Mouse (Mus musculus): ENCODE results near the gene BC107364. TPM values are rescaled to one million over a fixed set of nuclear protein-coding genes. Genes with fewer than 3 reads are reported as not detected.
A peak's percentile ranks its signal among the peaks of the same experiment; 100 is the strongest.
"Not testable (repeated sequence)": the region's sequence is repeated elsewhere in the genome, so short reads cannot be mapped to it uniquely, and the experiment has no call there.

BC107364 gene
- polyA plus RNA-seq, 1 experiment from 2014 or later, result not detected

DNA sequence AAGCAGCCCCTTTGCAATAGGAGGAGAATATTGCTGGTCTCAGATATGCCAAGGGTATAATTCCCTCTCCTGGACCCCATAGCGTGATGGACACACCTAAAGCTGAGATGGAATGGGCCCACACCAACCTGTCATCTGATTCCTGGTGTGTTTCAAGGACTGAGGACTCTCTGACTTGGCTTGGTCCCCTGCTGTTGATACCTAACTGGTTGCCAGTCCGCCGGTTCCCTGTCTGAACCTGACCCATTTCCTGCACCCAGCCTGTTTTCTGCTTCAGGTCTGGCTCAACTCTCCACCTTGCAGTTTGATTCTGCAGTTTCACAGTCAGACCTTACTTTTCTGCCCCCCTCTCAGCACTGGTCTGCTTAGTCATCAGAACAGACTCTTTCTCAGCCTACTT is 17.5 kb upstream of the BC107364 start:
- Histone ChIP-seq H3K9me3 (ENCODE audit: control insufficient read depth, low read depth, low read length) (no peaks in the 10 kb centered on the region), H3K4me3 (ENCODE audit: low read depth, low read length) (no peak overlapping the region), H3K9ac (replicated peaks; ENCODE audit: low read depth, low read length) (no peak overlapping the region), H3K27me3 (ENCODE audit: control insufficient read depth, insufficient read depth, low read length) (peaks cover 5% of the 10 kb centered on the region; the same call in 1 of the 2 replicates), H3K4me2 (replicated peaks; ENCODE audit: low read depth, low read length) (no peak overlapping the region), H3K27ac (ENCODE audit: low read length) (no peak overlapping the region), H3K4me1 (ENCODE audit: control insufficient read depth, insufficient read depth, low read length) (no peaks in the 10 kb centered on the region), H3K36me3 (ENCODE audit: control insufficient read depth, insufficient read depth, low read length) (no peaks in the 10 kb centered on the region)
- ATAC-seq (ENCODE audit: insufficient number of reproducible peaks, insufficient read depth, low FRiP score, low read depth), result no peak
- WGBS, result 84% methylated on average over 3 of the region's 3 CpGs

DNA sequence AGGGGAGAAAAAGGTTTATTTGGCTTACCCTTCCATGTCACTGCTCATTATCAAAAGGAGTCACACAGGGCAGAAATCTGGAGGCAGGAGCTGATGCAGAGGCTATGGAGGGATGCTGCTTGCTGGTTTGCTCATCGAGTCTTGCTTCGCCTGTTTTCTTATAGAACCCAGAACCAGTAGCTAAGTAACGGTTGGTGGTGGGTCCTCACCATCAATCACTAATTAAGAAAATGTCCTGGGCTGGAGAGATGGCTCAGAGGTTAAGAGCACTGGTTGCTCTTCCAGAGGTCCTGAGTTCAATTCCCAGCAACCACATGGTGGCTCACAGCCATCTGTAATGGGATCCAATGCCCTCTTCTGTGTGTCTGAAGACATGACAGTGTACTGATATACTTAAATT is 16.2 kb upstream of the BC107364 start:
- not testable (repeated sequence) for ATAC-seq (ENCODE audit: insufficient number of reproducible peaks, insufficient read depth, low FRiP score, low read depth)

DNA sequence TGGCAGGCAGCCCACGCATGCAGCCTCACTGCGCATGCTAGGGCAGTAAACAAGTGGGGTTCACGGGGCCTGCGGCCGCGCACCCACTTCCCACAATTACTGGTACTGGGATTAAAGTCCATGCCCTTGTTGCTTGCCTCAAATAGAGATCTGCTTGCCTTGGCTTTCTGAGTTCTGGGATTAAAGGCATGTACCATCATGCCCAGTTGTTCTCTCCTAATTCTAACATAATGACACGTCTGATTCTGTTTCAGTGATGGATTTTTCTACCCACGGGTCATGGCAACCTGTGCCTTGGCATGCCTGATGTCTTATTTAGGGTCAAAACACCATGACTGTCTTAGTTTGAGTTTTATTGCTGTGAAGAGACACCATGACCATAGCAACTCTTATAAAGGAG is 15.5 kb upstream of the BC107364 start:
- Histone ChIP-seq H3K27ac (ENCODE audit: low read length) (no peak overlapping the region), H3K4me1 (ENCODE audit: control insufficient read depth, insufficient read depth, low read length) (no peaks in the 10 kb centered on the region), H3K36me3 (ENCODE audit: control insufficient read depth, insufficient read depth, low read length) (no peaks in the 10 kb centered on the region), H3K4me3 (ENCODE audit: low read depth, low read length) (no peak overlapping the region), H3K9me3 (ENCODE audit: control insufficient read depth, low read depth, low read length) (no peaks in the 10 kb centered on the region), H3K4me2 (replicated peaks; ENCODE audit: low read depth, low read length) (no peak overlapping the region), H3K27me3 (ENCODE audit: control insufficient read depth, insufficient read depth, low read length) (no peaks in the 10 kb centered on the region; the same call in 1 of the 2 replicates), H3K9ac (replicated peaks; ENCODE audit: low read depth, low read length) (no peak overlapping the region)
- no peak for ATAC-seq (ENCODE audit: insufficient number of reproducible peaks, insufficient read depth, low FRiP score, low read depth)
- WGBS, result 86% methylated on average over 8 of the region's 8 CpGs

More for the DNA sequence above, 16.2 kb upstream of the BC107364 start:
- 91% methylated on average over 3 of the region's 3 CpGs for WGBS
- H3K4me2 ChIP-seq (replicated peaks; ENCODE audit: low read depth, low read length); H3K27me3 ChIP-seq (ENCODE audit: control insufficient read depth, insufficient read depth, low read length); H3K4me1 ChIP-seq (ENCODE audit: control insufficient read depth, insufficient read depth, low read length); H3K27ac ChIP-seq (ENCODE audit: low read length); H3K9ac ChIP-seq (replicated peaks; ENCODE audit: low read depth, low read length); H3K36me3 ChIP-seq (ENCODE audit: control insufficient read depth, insufficient read depth, low read length); H3K9me3 ChIP-seq (ENCODE audit: control insufficient read depth, low read depth, low read length); H3K4me3 ChIP-seq (ENCODE audit: low read depth, low read length): not testable (repeated sequence)

DNA sequence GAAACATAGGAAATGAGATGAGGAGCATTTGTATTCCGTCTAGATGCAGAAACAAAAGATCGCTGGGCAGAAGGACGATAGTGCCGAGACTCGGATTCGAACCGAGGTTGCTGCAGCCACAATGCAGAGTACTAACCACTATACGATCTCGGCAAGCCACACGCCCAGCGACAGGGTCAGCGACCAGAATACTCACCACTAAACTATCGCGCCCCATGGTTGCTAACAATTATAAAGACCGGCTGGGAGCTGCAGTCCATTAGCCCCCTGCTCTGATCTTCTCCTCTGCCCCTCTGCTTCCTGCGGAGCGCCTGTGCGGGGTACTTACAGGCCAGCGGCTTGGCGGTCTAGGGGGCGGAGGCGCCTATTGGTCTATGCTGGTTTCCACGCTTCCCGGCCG is 11.8 kb upstream of the BC107364 start:
- Histone ChIP-seq H3K4me3 (ENCODE audit: low read depth, low read length) (no peak overlapping the region), H3K4me2 (replicated peaks; ENCODE audit: low read depth, low read length) (0 out of 2 replicates have a peak overlapping the region, but pooled peaks have one; percentile 16), H3K9ac (replicated peaks; ENCODE audit: low read depth, low read length) (no peak overlapping the region), H3K27me3 (ENCODE audit: control insufficient read depth, insufficient read depth, low read length) (no peaks in the 10 kb centered on the region), H3K27ac (ENCODE audit: low read length) (no peak overlapping the region), H3K9me3 (ENCODE audit: control insufficient read depth, low read depth, low read length) (no peaks in the 10 kb centered on the region), H3K4me1 (ENCODE audit: control insufficient read depth, insufficient read depth, low read length) (no peaks in the 10 kb centered on the region), H3K36me3 (ENCODE audit: control insufficient read depth, insufficient read depth, low read length) (no peaks in the 10 kb centered on the region)
- no peak for ATAC-seq (ENCODE audit: insufficient number of reproducible peaks, insufficient read depth, low FRiP score, low read depth)
- WGBS, result 15% methylated on average over 25 of the region's 25 CpGs

DNA sequence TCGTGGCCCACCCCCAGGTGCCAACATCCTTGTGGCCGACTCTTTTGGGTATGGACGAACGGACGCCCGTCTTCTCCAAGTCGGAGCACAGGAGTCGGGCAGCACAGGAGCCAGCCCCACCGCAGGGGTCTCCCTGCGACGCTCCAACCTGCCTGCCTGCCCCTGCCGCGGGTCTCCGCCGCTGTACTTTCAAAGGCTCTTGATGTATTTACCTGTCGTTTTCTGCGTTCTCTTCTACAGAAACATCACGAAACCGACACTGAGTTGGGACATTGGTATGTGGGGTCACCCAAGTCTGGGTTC is 8.4 kb upstream of the BC107364 start:
- H3K4me3 ChIP-seq (ENCODE audit: low read depth, low read length); ATAC-seq (ENCODE audit: insufficient number of reproducible peaks, insufficient read depth, low FRiP score, low read depth); H3K4me1 ChIP-seq (ENCODE audit: control insufficient read depth, insufficient read depth, low read length); H3K9ac ChIP-seq (replicated peaks; ENCODE audit: low read depth, low read length); H3K27ac ChIP-seq (ENCODE audit: low read length); H3K4me2 ChIP-seq (replicated peaks; ENCODE audit: low read depth, low read length); H3K36me3 ChIP-seq (ENCODE audit: control insufficient read depth, insufficient read depth, low read length); H3K9me3 ChIP-seq (ENCODE audit: control insufficient read depth, low read depth, low read length); H3K27me3 ChIP-seq (ENCODE audit: control insufficient read depth, insufficient read depth, low read length): not testable (repeated sequence)
- WGBS, result no CpG with 5 or more reads among the region's 19 CpGs

DNA sequence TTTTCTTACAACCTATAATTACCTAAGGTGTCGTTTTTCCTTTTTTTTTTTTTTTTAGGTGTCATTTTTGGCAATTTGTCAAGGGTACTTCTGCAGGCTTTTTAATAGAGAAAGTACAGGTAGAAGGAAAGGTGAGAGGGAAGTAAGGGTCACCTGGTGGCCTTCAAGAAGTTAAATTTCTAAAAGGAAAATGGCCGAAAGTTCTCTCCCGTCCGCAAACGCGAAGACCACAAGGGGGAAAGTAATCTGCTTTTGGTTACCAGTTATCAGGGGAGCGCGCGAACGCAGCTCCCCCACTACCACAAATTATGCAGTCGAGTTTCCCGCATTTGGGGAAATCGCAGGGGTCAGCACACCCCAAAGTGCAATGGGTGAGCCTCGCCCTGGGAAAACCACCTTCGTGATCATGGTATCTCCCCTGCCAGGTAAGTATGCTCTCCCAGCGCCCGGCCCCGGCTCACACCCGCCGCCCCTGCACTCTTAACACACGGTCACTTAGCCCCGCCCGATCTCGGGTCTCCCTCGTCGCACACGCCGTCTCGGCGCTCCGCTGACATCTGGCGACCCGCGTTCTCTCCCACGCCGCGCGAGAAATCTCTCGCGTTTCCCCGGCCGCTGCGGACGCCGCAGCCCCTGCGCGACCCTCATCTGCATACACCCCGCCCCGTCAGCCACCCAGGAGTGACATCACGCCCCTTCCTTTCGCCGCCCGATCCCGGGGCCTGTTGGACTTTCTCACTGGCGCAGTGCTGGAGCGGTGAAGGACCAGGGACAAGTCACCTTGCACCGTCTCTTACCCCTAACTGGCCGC is 7.9 kb upstream of the BC107364 start:
- not testable (repeated sequence) for H3K36me3 ChIP-seq (ENCODE audit: control insufficient read depth, insufficient read depth, low read length); H3K4me3 ChIP-seq (ENCODE audit: low read depth, low read length); H3K27ac ChIP-seq (ENCODE audit: low read length); H3K4me2 ChIP-seq (replicated peaks; ENCODE audit: low read depth, low read length); H3K4me1 ChIP-seq (ENCODE audit: control insufficient read depth, insufficient read depth, low read length); H3K9ac ChIP-seq (replicated peaks; ENCODE audit: low read depth, low read length); H3K27me3 ChIP-seq (ENCODE audit: control insufficient read depth, insufficient read depth, low read length); H3K9me3 ChIP-seq (ENCODE audit: control insufficient read depth, low read depth, low read length)
- WGBS, result no CpG with 5 or more reads among the region's 58 CpGs
- ATAC-seq (ENCODE audit: insufficient number of reproducible peaks, insufficient read depth, low FRiP score, low read depth), result peak; percentile 88

DNA sequence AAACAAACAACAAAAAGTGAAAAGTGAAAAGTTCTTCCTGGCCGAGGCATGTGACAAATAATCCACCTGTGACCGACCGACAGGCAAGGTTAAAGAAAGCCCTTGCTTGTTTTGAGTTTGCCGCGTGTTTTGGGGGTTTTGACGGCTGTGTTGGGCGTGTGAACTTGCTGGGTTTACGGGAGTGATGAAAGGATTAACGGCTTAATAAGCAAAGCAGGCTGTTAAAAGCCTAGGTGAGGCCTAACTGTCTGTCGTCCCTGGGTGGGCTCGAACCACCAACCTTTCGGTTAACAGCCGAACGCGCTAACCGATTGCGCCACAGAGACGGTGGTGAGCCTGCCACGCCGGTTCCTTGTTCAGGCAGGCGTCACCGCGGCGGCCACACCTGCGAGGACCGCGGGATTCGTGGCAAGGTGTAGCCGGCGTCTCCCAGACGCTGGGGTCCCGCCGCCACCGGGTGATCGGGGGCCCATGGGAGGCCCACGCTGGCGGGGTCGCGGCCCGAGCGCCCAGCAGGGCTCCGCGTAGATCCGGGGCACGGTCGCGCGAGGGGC is 6.9 kb upstream of the BC107364 start:
- WGBS, result no CpG with 5 or more reads among the region's 48 CpGs
- peak; percentile 14; the same call in 1 of the 2 replicates for ATAC-seq (ENCODE audit: insufficient number of reproducible peaks, insufficient read depth, low FRiP score, low read depth)
- H3K9me3 ChIP-seq (ENCODE audit: control insufficient read depth, low read depth, low read length), result not testable (repeated sequence)

DNA sequence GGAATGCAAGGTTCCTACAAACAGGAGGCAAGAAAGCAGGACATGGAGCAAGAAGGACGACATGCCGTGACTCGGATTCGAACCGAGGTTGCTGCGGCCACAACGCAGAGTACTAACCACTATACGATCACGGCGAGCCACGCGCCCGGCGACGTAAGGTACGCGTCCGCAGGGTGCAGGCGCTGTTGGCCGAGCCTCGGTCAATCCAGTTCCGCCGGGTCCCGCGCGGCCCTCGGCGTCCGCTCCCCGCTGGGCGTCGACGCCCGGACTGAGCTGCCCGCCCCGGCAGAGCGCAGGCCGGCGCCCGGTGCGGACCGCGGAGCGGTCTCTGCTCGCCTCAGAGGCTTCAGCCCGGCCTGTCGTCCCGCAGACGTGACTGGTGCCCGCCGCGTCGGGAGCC is 5.9 kb upstream of the BC107364 start:
- not testable (repeated sequence) for H3K4me3 ChIP-seq (ENCODE audit: low read depth, low read length); H3K36me3 ChIP-seq (ENCODE audit: control insufficient read depth, insufficient read depth, low read length); H3K27ac ChIP-seq (ENCODE audit: low read length); H3K9ac ChIP-seq (replicated peaks; ENCODE audit: low read depth, low read length); H3K9me3 ChIP-seq (ENCODE audit: control insufficient read depth, low read depth, low read length); H3K27me3 ChIP-seq (ENCODE audit: control insufficient read depth, insufficient read depth, low read length); H3K4me2 ChIP-seq (replicated peaks; ENCODE audit: low read depth, low read length); H3K4me1 ChIP-seq (ENCODE audit: control insufficient read depth, insufficient read depth, low read length)
- no CpG with 5 or more reads among the region's 53 CpGs for WGBS
- ATAC-seq (ENCODE audit: insufficient number of reproducible peaks, insufficient read depth, low FRiP score, low read depth), result peak; percentile 10; the same call in 1 of the 2 replicates

More for the DNA sequence above, 6.9 kb upstream of the BC107364 start:
- H3K4me1 ChIP-seq (ENCODE audit: control insufficient read depth, insufficient read depth, low read length); H3K27me3 ChIP-seq (ENCODE audit: control insufficient read depth, insufficient read depth, low read length); H3K4me2 ChIP-seq (replicated peaks; ENCODE audit: low read depth, low read length); H3K4me3 ChIP-seq (ENCODE audit: low read depth, low read length); H3K9ac ChIP-seq (replicated peaks; ENCODE audit: low read depth, low read length); H3K36me3 ChIP-seq (ENCODE audit: control insufficient read depth, insufficient read depth, low read length); H3K27ac ChIP-seq (ENCODE audit: low read length): not testable (repeated sequence)
